Mouse (Mus musculus) stomach, embryonic 15.5 days (tissue): Measurements from ENCODE around the gene 1110065P20Rik. TPM values are rescaled to one million over a fixed set of nuclear protein-coding genes. Genes with fewer than 3 reads are reported as not detected.

Source experiments
- ATAC-seq: fragments of 200-750 bp; cut with Nextera tagmentation; 2 replicates; pipeline ENCODE4 v1.8.0; 2017; ENCODE audit warnings: low read depth, moderate number of reproducible peaks, moderate TSS enrichment; ENCODE audit not compliant: insufficient read depth, low FRiP score
- H3K27ac ChIP-seq: fragments of 300-500 bp; sonication (generic); 2 replicates; pipeline ENCODE4 v1.5.1; 2015; ENCODE audit warnings: mild to moderate bottlenecking, inconsistent platforms
- H3K27me3 ChIP-seq: fragments of 300-500 bp; sonication (generic); replicated peaks from 2 replicates; pipeline ENCODE4 v1.6.1; 2015; ENCODE audit warnings: inconsistent platforms
- H3K36me3 ChIP-seq: fragments of 300-500 bp; sonication (generic); 2 replicates; pipeline ENCODE4 v1.6.1; 2015; ENCODE audit warnings: inconsistent platforms
- H3K4me1 ChIP-seq: fragments of 300-500 bp; sonication (generic); 2 replicates; pipeline ENCODE4 v1.6.1; 2015; ENCODE audit warnings: inconsistent platforms
- H3K4me2 ChIP-seq: fragments of 300-500 bp; sonication (generic); 2 replicates; pipeline ENCODE4 v1.6.1; 2015; ENCODE audit warnings: mild to moderate bottlenecking, inconsistent platforms
- H3K4me3 ChIP-seq: fragments of 300-500 bp; sonication (generic); replicated peaks from 2 replicates; pipeline ENCODE4 v1.5.1; 2015; ENCODE audit warnings: inconsistent platforms
- H3K9ac ChIP-seq: fragments of 300-500 bp; sonication (generic); 2 replicates; pipeline ENCODE4 v1.6.1; 2015; ENCODE audit warnings: inconsistent platforms
- H3K9me3 ChIP-seq: fragments of 300-500 bp; sonication (generic); 2 replicates; pipeline ENCODE4 v1.6.1; 2016; ENCODE audit warnings: inconsistent platforms
- WGBS: fragments of 180-500 bp; shearing (Covaris S2); methylation state at CpG from one replicate; pipeline ENCODE4 v1.1.7; 2015; 5-methylcytosine and 5-hydroxymethylcytosine counted together
- polyA plus RNA-seq: library from polyadenylated mRNA; unstranded; fragments of >200 nt; fragmentation: Nextera tagmentation; extraction: Ambion mirVana; gene quantifications from 2 replicates; pipeline ENCODE4 v1.2.1, GENCODE M21; 2015

Gene 1110065P20Rik
- polyA plus RNA-seq: 60.5 and 63.3 TPM in 2 replicates

DNA sequence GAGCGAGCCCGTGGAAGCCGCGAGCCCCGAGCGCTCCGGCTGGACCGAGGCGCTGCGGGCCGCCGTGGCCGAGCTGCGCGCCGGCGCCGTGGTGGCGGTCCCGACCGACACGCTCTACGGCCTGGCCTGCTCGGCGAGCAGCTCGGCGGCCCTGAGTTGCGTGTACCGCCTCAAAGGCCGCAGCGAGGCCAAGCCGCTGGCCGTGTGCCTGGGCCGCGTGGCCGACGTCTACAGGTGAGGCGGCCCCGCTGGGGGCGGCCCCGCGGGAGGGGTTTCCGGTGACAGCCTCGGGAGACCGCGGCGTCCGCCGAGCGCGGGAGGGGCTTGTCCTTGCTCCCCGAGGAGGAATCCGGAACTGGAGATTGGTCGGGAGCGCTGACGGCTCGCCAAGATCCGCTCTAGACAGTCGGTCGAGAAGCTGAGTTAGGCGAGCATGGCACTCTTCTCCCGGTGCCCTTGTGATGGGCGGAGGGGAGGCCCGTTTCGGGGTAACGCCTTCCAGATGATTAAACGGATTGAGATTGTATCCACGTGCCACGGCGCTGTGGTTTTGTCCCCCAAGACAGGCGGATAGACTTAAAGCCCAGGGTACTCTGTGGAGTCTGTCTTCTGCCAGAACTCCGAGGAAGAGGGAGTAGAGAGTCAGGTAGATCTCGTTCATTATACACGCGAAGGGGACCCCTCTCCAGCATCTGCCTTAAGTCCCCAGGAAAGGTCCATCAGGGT lies at the start of gene 1110065P20Rik:
Gene 1110065P20Rik (minus strand): TSS at position 264 of the 726 bp plus-strand sequence.
- peak within 1 kb of the TSS; percentile 94 for H3K27ac ChIP-seq
- H3K4me3 ChIP-seq: peak within 1 kb of the TSS; percentile 98
- WGBS: under 1% methylated on average over 75 of the region's 75 CpGs
- H3K9me3 ChIP-seq: no peaks in the 10 kb centered on the region
- peaks cover 25% of the 10 kb centered on the region for H3K36me3 ChIP-seq
- H3K27me3 ChIP-seq: no peaks in the 10 kb centered on the region
- peak; percentile 65 for ATAC-seq
- peak within 1 kb of the TSS; percentile 76 for H3K9ac ChIP-seq
- peak within 1 kb of the TSS; percentile 81 for H3K4me2 ChIP-seq
- H3K4me1 ChIP-seq: peaks cover 22% of the 10 kb centered on the region

DNA sequence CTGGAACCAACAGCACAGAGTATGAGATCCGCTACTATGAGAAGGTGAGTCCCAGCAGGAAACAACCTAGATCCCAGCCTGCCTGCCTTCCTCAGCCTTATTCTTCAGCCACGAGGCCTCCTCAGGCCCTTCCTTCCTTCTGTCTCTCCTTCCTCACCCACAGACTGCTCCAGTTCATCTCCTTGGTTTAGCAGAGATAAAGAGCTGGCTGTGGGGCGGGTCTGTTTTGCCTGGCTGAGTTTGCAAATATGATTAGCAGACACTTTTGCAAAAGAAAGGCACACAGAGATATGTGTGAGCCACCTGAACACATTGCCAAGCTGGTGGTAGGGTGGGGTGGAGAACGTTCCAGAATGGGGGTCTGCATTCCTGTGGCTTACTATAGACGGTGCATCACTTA lies 48.9 kb upstream of the 1110065P20Rik start:
- Histone ChIP-seq H3K27ac (no peak overlapping the region), H3K4me3 (no peak overlapping the region), H3K36me3 (no peaks in the 10 kb centered on the region), H3K27me3 (peaks cover 15% of the 10 kb centered on the region), H3K4me1 (peaks cover 2% of the 10 kb centered on the region; the same call in 1 of the 2 replicates), H3K9me3 (no peaks in the 10 kb centered on the region), H3K4me2 (no peak overlapping the region), H3K9ac (no peak overlapping the region)
- WGBS: 41% methylated on average over 5 of the region's 5 CpGs
- ATAC-seq: no peak

DNA sequence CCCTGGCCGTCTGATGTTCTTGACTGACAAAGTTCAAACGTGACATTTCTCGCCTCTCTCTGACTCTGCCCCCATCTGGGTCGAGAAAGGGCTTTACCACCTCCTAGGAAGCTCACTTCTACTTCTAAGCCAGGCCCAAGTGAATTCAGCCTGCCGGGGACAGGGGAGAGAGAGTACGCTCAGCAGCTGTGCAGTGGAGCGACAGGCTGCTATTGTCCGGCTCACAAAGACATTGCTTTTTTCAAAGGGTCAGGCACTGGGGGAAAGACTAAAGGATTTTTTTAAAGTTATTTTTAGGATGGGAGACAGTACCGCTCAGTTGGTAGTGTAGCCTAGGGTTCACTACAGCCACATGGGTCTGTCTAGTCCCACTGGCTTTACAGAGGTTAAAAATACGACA lies 47.4 kb upstream of the 1110065P20Rik start:
- Histone ChIP-seq H3K9me3 (no peaks in the 10 kb centered on the region), H3K27me3 (peaks cover 30% of the 10 kb centered on the region), H3K9ac (no peak overlapping the region), H3K4me3 (no peak overlapping the region), H3K36me3 (no peaks in the 10 kb centered on the region), H3K27ac (no peak overlapping the region), H3K4me2 (no peak overlapping the region), H3K4me1 (peaks cover 5% of the 10 kb centered on the region; the same call in 1 of the 2 replicates)
- no peak for ATAC-seq
- WGBS: 56% methylated on average over 10 of the region's 10 CpGs

DNA sequence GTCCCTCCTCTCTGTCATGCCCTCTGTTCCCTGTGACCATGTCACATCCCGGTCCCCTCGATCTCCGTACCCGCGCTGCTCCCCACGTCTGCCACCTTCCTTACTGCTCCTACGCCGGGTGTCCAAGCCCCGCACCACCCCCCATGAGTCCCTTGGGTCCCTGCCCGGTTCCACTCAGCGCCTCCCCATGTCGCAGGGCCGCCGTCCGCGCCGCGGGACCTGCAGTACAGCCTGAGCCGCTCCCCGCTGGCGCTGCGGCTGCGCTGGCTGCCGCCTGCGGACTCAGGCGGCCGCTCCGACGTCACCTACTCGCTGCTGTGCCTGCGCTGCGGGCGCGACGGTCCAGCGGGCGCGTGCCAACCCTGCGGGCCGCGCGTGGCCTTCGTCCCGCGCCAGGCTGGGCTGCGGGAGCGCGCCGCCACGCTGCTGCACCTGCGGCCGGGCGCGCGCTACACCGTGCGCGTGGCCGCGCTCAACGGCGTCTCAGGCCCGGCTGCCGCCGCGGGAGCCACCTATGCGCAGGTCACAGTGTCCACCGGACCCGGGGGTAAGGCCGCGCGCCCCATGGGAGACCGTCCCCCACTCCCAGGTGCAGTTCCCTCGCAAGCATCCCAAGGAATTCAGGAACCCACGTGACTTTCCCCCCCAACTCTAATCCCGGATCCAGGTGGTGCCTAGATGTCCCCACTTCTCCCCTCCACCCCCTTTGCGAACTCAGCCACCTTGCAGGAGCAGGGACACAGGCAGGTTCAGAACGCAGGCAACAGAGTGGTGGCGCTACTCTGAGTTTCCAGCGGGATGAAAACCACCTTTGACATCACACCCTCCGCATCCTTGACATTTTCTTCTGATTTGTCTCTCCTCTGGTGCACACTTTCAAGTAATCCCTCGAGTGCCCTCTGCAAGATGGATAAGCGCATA lies 43.8 kb upstream of the 1110065P20Rik start:
- 1% methylated on average over 81 of the region's 83 CpGs for WGBS

DNA sequence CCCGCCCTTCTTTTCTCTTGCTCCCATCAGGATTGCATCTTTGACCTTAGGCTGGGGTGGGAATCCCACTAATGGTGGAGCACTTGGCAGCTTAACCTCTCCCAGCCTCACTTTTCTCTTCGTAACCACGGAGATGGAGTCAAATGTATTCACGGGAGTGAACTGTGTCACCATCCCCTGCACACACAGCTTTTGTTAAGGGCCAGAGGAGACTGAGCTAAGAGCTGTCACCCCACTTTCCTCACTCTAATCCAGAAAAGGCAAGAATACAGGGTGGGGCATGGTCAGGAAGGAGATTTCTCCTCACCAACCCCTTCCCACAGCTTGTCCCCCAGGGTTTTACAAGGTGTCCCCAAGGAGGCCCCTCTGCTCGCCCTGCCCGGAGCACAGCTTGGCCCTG lies 42.8 kb upstream of the 1110065P20Rik start:
- H3K9ac ChIP-seq: no peak overlapping the region
- peaks cover 5% of the 10 kb centered on the region; the same call in 1 of the 2 replicates for H3K4me1 ChIP-seq
- 35% methylated on average over 6 of the region's 6 CpGs for WGBS
- no peaks in the 10 kb centered on the region for H3K9me3 ChIP-seq
- H3K4me3 ChIP-seq: no peak overlapping the region
- no peak overlapping the region for H3K4me2 ChIP-seq
- no peaks in the 10 kb centered on the region for H3K36me3 ChIP-seq
- H3K27ac ChIP-seq: no peak overlapping the region
- ATAC-seq: no peak
- H3K27me3 ChIP-seq: peaks cover 54% of the 10 kb centered on the region

More for the DNA sequence above, 43.8 kb upstream of the 1110065P20Rik start:
- Histone ChIP-seq H3K4me1 (peaks cover 5% of the 10 kb centered on the region; the same call in 1 of the 2 replicates), H3K4me2 (peak overlapping the region; percentile 71), H3K9me3 (no peaks in the 10 kb centered on the region), H3K27ac (no peak overlapping the region), H3K4me3 (peak overlapping the region; percentile 41), H3K9ac (no peak overlapping the region), H3K27me3 (peaks cover 54% of the 10 kb centered on the region), H3K36me3 (no peaks in the 10 kb centered on the region)
- ATAC-seq: peak; percentile 58

DNA sequence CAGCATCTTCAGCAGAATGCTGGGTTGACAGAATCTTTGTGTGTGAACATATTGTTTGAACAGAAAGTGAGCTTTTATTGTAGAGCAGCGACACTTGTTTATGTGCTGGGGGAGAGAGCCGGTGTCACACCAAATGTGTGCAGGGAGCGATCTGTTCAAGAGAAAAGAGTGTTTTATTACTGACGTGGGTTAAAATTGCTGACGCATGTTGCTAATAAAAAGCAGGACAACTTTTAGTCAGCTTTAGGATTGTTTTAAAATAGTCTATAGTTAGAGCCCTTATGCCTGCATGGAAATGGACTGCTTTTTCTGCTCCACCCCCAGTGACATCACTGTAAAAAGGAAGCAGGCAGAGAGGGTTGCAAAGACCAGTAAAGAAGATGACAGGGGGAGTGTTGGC lies 39.8 kb upstream of the 1110065P20Rik start:
- Histone ChIP-seq H3K9me3 (no peaks in the 10 kb centered on the region), H3K36me3 (no peaks in the 10 kb centered on the region), H3K4me1 (peaks cover 5% of the 10 kb centered on the region; the same call in 1 of the 2 replicates), H3K27me3 (peaks cover 65% of the 10 kb centered on the region), H3K9ac (no peak overlapping the region), H3K27ac (no peak overlapping the region), H3K4me3 (no peak overlapping the region), H3K4me2 (no peak overlapping the region)
- 66% methylated on average over 5 of the region's 5 CpGs for WGBS
- ATAC-seq: no peak

DNA sequence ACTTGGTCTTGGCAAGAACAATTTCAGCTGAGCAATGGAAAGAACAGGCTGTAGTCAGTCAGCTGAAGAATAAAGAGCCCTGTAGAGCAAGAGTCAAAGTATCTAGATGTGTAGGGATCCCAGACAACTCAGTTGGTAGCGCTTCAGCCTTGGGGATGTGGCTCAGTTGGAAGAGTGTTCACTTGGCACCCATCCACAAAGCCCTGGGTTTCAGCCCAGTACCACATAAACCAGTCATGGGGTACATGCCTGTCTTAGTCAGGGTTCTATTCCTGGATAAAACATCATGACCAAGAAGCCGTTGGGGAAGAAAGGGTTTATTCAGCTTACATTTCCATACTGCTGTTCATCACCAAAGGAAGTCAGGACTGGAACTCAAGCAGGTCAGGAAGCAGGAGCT lies 38.9 kb upstream of the 1110065P20Rik start:
- H3K27me3 ChIP-seq: peaks cover 64% of the 10 kb centered on the region

DNA sequence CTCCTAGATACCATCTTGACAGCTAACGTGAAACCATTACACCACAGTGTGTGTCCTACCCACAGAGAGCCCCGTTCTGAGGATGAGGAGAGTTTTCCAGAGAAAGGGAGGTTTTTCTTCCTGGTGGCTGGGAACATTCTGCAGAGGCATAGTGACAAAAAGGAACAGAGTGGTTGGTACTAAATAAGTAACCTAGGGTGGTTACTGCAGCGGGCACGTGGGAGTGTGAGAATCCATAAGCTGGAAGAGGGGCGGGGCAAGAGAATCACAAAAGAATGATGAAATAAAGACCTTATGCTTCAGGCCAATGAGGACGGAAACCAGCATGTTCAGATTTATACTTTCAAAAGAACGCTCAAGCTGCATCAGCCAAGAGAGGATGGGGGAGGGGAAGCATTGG lies 37.7 kb upstream of the 1110065P20Rik start:
- WGBS: 79% methylated on average over 7 of the region's 7 CpGs
- Histone ChIP-seq H3K36me3 (no peaks in the 10 kb centered on the region), H3K4me3 (no peak overlapping the region), H3K9ac (no peak overlapping the region), H3K4me1 (no peaks in the 10 kb centered on the region), H3K9me3 (no peaks in the 10 kb centered on the region), H3K27ac (no peak overlapping the region), H3K27me3 (peaks cover 61% of the 10 kb centered on the region), H3K4me2 (no peak overlapping the region)
- no peak for ATAC-seq

More for the DNA sequence above, 38.9 kb upstream of the 1110065P20Rik start:
- no peaks in the 10 kb centered on the region for H3K9me3 ChIP-seq
- no peak overlapping the region for H3K27ac ChIP-seq
- no peak for ATAC-seq
- WGBS: 80% methylated on average over 2 of the region's 2 CpGs
- H3K36me3 ChIP-seq: no peaks in the 10 kb centered on the region
- no peak overlapping the region for H3K4me2 ChIP-seq
- H3K4me3 ChIP-seq: no peak overlapping the region
- no peak overlapping the region for H3K9ac ChIP-seq
- H3K4me1 ChIP-seq: peaks cover 3% of the 10 kb centered on the region; the same call in 1 of the 2 replicates

DNA sequence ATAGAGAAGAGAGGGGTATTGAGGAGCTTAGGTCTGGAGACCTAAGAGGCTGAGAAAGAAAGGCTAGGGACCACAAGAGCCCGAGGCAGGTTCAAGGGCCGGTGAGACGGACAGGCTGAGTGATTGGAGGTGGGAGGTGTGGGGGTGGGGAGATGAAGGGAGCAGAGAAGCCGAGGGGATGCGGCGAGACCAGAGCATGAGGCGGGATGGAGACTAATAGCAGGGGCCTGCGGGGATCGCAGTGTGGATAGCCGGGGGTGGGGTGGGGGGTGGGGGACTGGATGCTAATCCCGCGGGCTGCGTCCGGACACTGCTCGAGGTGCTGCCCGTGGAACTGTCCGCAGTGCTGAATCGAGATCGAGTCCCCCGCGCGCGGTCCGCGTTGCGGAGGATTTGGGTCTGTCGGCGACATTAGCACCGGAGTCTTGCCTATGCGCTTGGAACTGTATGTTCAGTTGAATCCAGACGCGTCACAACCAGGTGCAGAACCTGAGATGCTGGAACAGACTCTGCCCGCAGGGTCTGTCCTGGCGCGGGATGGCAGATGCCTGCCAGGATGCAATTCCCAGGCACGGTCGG lies 31.2 kb upstream of the 1110065P20Rik start:
- Histone ChIP-seq H3K27me3 (peaks cover 65% of the 10 kb centered on the region), H3K9ac (no peak overlapping the region), H3K4me1 (peaks cover 10% of the 10 kb centered on the region; the same call in 1 of the 2 replicates), H3K4me3 (no peak overlapping the region), H3K9me3 (no peaks in the 10 kb centered on the region), H3K4me2 (no peak overlapping the region), H3K27ac (no peak overlapping the region), H3K36me3 (no peaks in the 10 kb centered on the region)
- 3% methylated on average over 37 of the region's 37 CpGs for WGBS
- ATAC-seq: no peak

DNA sequence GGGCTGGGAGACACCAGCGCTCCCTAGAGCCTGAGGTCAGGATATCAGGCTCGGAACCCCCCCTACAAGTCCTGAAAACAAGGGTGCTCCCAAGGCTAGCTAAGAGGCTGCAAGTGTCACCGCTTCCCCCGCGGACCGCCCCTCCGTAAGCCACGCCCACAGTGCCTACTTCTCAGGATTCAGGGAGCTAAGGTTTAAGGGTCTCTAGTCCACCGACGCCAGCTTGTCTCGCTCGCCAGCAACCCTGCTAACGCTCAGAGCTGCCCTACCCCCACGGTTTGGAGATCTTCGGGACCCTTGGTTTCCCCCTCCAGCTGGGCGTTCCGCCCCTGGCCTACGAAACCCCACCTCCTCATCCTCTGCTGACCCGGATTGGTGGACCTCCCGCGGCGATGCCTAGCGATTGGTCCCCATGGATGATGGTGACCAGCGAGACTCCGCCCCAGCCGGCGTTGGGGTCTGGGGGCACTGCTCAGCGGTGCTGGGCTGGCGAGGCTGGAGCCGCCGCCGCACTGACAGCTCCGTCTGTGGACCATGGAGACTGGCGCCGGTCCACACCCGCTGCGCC lies 30.4 kb upstream of the 1110065P20Rik start:
- Histone ChIP-seq H3K9me3 (no peaks in the 10 kb centered on the region), H3K27me3 (peaks cover 65% of the 10 kb centered on the region), H3K4me2 (peak overlapping the region; percentile 48), H3K4me3 (peak overlapping the region; percentile 24), H3K4me1 (peaks cover 10% of the 10 kb centered on the region; the same call in 1 of the 2 replicates), H3K27ac (no peak overlapping the region), H3K36me3 (no peaks in the 10 kb centered on the region), H3K9ac (no peak overlapping the region)
- 0 out of 2 replicates have a peak, but pooled peaks have one; percentile 10 for ATAC-seq
- WGBS: under 1% methylated on average over 37 of the region's 37 CpGs

DNA sequence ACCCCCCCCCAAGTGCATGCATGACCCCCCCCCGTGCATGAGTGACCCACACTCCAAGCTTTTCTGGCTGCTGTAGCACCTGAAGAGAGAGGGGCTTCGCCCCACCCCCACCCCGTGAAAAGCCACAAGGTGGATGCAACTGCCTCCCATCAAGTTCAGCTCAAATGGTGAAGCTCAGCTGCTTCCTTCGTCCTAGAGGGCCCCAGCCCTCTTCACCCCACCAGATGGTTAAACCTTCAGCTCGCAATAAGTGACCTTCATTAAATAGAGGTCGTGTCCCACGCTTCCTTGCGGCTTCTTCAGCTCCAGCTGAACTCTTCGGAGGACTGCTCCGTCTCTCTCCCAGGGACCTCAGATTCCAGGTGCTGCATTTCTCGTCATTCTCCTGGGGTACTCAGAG lies 29.6 kb upstream of the 1110065P20Rik start, which contains the start of gene Epha10:
Gene Epha10 (plus strand): TSS at position 301 of the 400 bp plus-strand sequence.
- Histone ChIP-seq H3K27me3 (peaks cover 57% of the 10 kb centered on the region), H3K36me3 (no peaks in the 10 kb centered on the region), H3K9ac (no peak within 1 kb of the TSS), H3K4me3 (peak within 1 kb of the TSS; percentile 24), H3K9me3 (no peaks in the 10 kb centered on the region), H3K4me2 (peak within 1 kb of the TSS; percentile 48), H3K4me1 (peaks cover 10% of the 10 kb centered on the region; the same call in 1 of the 2 replicates), H3K27ac (no peak within 1 kb of the TSS)
- no peak for ATAC-seq
- WGBS: 8% methylated on average over 11 of the region's 11 CpGs
